Comparison of ENCODE assay signal across 8 mouse cellular contexts in genomic region chr3:105800675-105801190, GRCm38 (mm10). TPM values are rescaled to one million over a fixed set of nuclear protein-coding genes. Genes with fewer than 3 reads are reported as not detected.
A peak's percentile ranks its signal among the peaks of the same experiment; 100 is the strongest.
DNase-seq lines count a peak whose midpoint lies in the region; ATAC-seq and TF ChIP-seq lines count a peak whose summit lies in the region.

No protein-coding gene starts in this region.

- H3K4me1 ChIP-seq in liver, embryonic 14.5 days (replicated peaks; ENCODE audit: control insufficient read depth in 2 of 2, insufficient read depth in 2 of 2, low read length in 1 of 2) = peaks cover 48 to 50% of the 10 kb centered on the region in 2 experiments

- H3K4me3 ChIP-seq in liver, embryonic 14.5 days (ENCODE audit: insufficient read depth in 1 of 2, low read depth in 2 of 2, low read length in 2 of 2) = peak overlapping the region; percentile 79 to 99

- TF ChIP-seq EP300 in liver, embryonic 14.5 days (IDR thresholded peaks at IDR 0.05; ENCODE audit: low read depth) = no peak

- peak; percentile 46 for ATAC-seq in cerebellum, adult (ENCODE audit: insufficient number of reproducible peaks, low FRiP score, low TSS enrichment)
- ATAC-seq in liver, embryonic 14.5 days (ENCODE audit: insufficient read depth) = peak; percentile 80

- 0% methylated on average over 40 of the region's 59 CpGs for WGBS in liver, embryonic 14.5 days (ENCODE audit: insufficient replicate concordance)

- TF ChIP-seq CTCF in liver, embryonic 14.5 days (IDR thresholded peaks at IDR 0.05; ENCODE audit: low read depth) = peak; percentile 15; the same call in 1 of the 2 replicates

- no peaks in the 10 kb centered on the region for H3K27me3 ChIP-seq in liver, embryonic 14.5 days (ENCODE audit: control insufficient read depth, insufficient read depth, low read length)

- H3K4me2 ChIP-seq in liver, embryonic 14.5 days (ENCODE audit: low read depth) = peak overlapping the region; percentile 83

- peak overlapping the region; percentile 79 for H3K9ac ChIP-seq in liver, embryonic 14.5 days (replicated peaks)

- H3K27ac ChIP-seq in liver, embryonic 14.5 days = peak overlapping the region; percentile 90

- H3K9me3 ChIP-seq in liver, embryonic 14.5 days (ENCODE audit: control insufficient read depth, low read length) = no peaks in the 10 kb centered on the region

- no peak for DNase-seq in cerebellum, postnatal 36 days
- DNase-seq in A20 (ENCODE audit: low read depth, low spot score) = peak; percentile 80
- peak; percentile 69 for DNase-seq in embryo, embryonic 10.5 days (ENCODE audit: low spot score)
- DNase-seq in heart, postnatal 10 days = peak; percentile 50 to 56
- DNase-seq in liver, embryonic 14.5 days (ENCODE audit: low read depth in 3 of 3, low spot score in 3 of 3) = peak in 2 of 3 experiments; percentile 30 to 36
- peak; percentile 19 to 29 for DNase-seq in natural killer cell, adult 2 months (ENCODE audit: low spot score in 2 of 2)
- peak; percentile 73 for DNase-seq in thymus, postnatal 4 days

- intact Hi-C loops in heart, postnatal 10 days (cut with DNase I) = loop anchor here (2.0 kb wide), 2 partner anchors 24 to 94 kb away; no protein-coding TSS in a partner anchor

- no peaks in the 10 kb centered on the region for H3K36me3 ChIP-seq in liver, embryonic 14.5 days (replicated peaks; ENCODE audit: control insufficient read depth, insufficient read depth, low read depth)

RNA-seq across cellular contexts. Expression of gene Rap1a, which starts 0.4 kb away (rescaled TPM):
- total RNA-seq in heart, postnatal 10 days (2021) = 100 to 1,000 TPM; 127 to 130 TPM
- polyA plus RNA-seq in liver, embryonic 14.5 days (2012; rRNA removed) = 20.5 and 37.4 TPM in 2 replicates
- 81.3 and 86.2 TPM in 2 replicates for polyA plus RNA-seq in liver, embryonic 14.5 days (2014; fragmentation: Nextera tagmentation; extraction: Ambion mirVana)

Comparison
In these comparisons a context has a peak if more than half of its experiments do, and no peak if none do; other contexts are left out.
1. DNase-seq: peak in A20 (single experiment), embryo, embryonic 10.5 days (single experiment), heart, postnatal 10 days (2 of 2), liver, embryonic 14.5 days (2 of 3), natural killer cell, adult 2 months (2 of 2) and thymus, postnatal 4 days (single experiment); none in cerebellum, postnatal 36 days (0 of 2).